Mouse (Mus musculus) liver, postnatal 0 days (tissue): ENCODE data around the gene Spag5.

Experiments used
- CTCF ChIP-seq: sonication (generic); IDR thresholded peaks from 2 replicates; pipeline ENCODE4 v1.5.1; 2016; ENCODE audit warnings: antibody characterized with exemption, low read depth
- EP300 ChIP-seq: IDR thresholded peaks from 2 replicates; pipeline ENCODE4 v1.6.1; 2016; ENCODE audit warnings: antibody characterized with exemption, low read depth, mild to moderate bottlenecking

- TF ChIP-seq CTCF = no peak
- no peak for TF ChIP-seq EP300
Measured at GRCm38 (mm10) chr11:78353081-78353480, 51.8 kb downstream of the Spag5 start.
